Mouse (Mus musculus) erythroid progenitor cell, adult 5-6 weeks (primary cell): ENCODE data around the gene Foxa3. TPM values are rescaled to one million over a fixed set of nuclear protein-coding genes. Genes with fewer than 3 reads are reported as not detected.

Source experiments
- ATAC-seq: replicated peaks from 2 replicates; pipeline ENCODE4 v1.8.0; 2016; ENCODE audit warnings: moderate number of reproducible peaks, mild to moderate bottlenecking, moderate TSS enrichment, inconsistent platforms; ENCODE audit not compliant: poor library complexity, low FRiP score, severe bottlenecking
- total RNA-seq, 2 experiments: library from RNA; stranded (forward) in 1 of 2; stranded (reverse) in 1 of 2; fragments of 150-400 nt in 1 of 2; fragments of 186-747, 209-891 nt in 1 of 2; gene quantifications; 2 replicates each; pipeline versions ENCODE4 v1.2.3 to v1.2.4; 2015 to 2017; ENCODE audit warnings: low replicate concordance in 2 of 2

Gene Foxa3
- total RNA-seq, 2 experiments from 2014 or later, result not detected

DNA sequence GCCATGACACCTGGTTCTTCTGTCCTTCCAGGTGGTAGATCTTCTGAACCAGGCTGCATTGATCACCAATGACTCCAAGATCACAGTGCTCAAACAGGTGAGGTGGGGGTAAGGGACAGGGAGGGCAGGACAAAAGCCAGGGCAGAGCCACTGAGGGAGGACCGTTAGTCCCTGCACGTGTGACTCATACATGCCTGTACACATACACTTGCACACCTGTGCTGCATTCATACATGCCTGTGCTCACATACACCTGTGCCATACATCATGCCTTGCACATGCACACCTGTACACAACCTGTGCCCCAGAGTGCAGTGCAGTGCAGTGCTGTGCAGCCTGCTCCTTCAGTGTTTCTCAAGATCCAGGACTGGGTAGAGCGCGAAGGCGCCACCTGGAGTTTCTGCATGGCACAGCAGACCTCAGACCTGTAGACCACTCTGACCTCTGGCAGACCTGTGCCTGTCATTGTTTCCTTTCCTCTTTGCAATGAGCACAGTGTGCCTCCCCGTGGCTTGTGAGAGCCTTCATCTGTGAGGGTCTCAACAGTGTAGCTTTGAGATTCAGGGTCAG lies 5.8 kb upstream of the Foxa3 start:
- peak; percentile 74 for ATAC-seq

DNA sequence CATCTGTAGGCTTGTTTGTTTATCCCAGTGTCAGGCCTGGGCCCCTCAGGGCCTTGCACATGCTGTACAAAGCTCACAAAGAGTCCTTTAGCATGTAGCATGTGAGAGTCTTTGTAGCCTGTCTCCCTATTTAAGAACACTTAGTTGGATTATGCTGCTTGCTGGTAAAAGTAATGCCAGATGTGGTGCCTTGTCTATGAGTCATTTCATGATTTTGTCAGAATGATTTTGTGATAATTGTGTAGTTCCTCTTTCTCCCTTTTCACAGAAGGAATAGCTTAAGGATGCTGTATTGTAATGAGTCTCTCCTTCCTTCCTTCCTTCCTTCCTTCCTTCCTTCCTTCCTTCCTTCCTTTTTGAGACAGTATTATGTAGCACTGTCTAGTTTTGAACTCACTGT lies 4.7 kb upstream of the Foxa3 start:
- no peak for ATAC-seq

DNA sequence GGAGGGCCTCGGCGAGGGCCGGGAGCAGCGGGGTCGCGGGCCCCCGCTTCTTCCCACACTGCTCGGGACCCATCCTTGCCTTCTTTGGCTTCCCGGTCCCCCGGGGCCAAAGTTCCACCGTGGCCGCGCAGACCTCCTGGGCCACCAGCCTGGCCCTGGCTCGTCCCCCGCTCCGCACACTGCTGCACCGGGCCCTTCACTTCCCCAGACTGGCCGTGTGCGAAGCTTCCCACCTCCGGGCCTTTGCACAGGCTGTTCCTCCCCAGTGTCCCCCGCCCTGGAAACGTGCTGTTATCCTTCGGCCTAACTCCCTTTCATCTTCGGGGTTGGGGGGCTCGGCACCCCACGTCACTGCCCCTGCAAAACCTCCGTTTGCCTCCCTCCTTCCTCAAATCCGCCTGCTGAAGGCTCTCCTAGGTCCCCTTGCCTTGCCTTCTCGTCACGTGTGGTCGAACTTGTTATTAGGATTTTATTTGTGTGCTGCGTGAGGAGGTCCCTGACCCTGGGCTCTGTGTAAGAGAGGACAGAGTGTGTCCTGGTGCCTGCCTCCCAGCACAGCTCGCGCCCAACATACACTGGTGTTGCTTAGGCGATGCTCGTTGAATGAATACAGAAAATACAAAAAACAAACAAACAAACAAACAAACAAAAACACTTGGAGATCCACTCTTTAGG lies 1.4 kb upstream of the Foxa3 start:
- ATAC-seq, result peak; percentile 30; the same call in 1 of the 2 replicates

GRCm38 (mm10) chr7:19024096-19024506 lies 763 bp upstream of the Foxa3 start, which contains the start of gene Sympk:
TSS of gene Sympk (plus strand) at chr7:19024377.
- peak; percentile 94 for ATAC-seq

GRCm38 (mm10) chr7:19022189-19022958 lies 964 bp downstream of the Foxa3 start:
- ATAC-seq, result no peak

DNA sequence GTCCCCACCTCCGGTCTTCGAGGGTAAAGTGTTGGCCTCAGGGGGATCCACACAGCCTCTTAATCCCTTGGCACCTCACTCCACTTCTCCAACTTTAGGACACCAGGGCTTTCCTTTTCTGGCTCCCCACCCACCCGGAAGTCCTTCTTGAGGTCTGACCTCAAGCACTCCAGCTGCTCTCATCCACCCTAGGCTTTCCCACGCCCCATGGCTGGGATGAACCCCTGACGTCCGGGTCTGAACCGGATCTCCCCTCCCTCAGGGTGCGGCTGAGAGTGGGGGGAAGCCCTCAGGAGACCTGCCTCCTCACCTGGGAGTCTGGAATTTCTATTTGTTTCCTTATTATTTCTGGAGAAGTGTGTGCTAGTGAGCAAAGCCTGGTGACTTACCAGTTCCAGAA lies 2.3 kb downstream of the Foxa3 start:
- no peak for ATAC-seq

GRCm38 (mm10) chr7:19017909-19018308 lies 5.4 kb downstream of the Foxa3 start:
- ATAC-seq, result no peak

GRCm38 (mm10) chr7:19016042-19016441 lies 7.3 kb downstream of the Foxa3 start:
- ATAC-seq, result no peak

DNA sequence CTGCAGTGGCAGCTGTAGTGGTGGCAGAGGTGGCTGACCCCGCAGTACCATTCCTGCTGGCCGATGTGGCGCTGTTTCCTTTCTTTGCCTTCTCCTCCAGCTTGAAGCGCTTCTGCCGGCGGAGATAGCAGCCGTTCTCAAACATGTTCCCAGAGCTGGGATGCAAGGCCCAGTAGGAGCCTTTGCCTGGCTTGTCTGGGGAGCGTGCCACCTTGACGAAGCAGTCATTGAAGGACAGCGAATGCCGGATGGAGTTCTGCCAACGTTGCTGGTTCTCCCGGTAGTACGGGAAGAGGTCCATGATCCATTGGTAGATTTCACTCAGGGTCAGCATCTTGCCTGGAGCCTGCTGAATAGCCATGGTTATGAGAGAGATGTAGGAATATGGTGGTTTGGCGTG lies 8.9 kb downstream of the Foxa3 start:
- no peak for ATAC-seq

GRCm38 (mm10) chr7:19012882-19013281 lies 10.5 kb downstream of the Foxa3 start:
- ATAC-seq, result no peak

- ATAC-seq, result no peak
Observed at GRCm38 (mm10) chr7:19012025-19012621, 11.2 kb downstream of the Foxa3 start.

DNA sequence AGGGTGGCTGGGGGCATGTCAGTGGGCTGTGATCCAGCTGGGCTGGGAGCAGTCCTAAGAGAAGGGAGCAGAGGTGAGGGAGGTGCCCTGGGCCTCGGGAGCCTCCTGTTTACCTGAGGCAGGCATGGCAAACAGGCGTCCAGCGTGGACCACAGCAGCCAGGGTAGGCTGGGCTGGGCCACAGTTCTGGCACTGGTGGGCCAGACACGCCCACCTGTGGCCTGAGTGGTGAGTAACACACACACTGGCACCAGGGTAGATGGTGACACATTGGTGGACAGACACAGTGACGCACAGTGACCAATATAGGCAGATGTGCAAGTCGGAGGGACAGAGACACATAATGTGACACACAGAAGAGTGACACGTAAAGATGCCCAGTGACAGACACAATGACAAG lies 12.8 kb downstream of the Foxa3 start:
- no peak for ATAC-seq

- ATAC-seq, result no peak
Observed at GRCm38 (mm10) chr7:19007026-19007977, 16.0 kb downstream of the Foxa3 start.

DNA sequence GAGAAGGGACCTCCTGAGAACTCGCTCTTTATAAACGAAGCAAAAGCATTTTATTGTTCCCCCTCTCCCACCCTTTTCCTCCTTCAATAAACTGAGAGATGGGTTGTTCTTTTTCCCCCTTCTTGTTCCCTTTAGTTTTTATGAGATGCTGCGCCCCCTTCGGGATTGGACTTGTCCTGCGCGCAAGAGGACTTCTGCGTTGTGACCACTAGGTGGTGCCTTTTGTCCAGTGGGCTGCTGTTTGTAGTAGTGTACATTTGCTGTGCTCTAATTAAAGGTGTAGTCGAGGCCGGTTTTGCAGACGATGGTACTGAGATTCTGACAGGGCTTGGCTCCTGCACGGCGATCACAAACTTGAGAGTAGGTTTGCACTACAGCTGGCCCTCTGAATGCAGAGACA lies 16.9 kb downstream of the Foxa3 start:
- peak; percentile 53 for ATAC-seq

- ATAC-seq, result no peak
Observed at GRCm38 (mm10) chr7:19005417-19006121, 17.8 kb downstream of the Foxa3 start.

DNA sequence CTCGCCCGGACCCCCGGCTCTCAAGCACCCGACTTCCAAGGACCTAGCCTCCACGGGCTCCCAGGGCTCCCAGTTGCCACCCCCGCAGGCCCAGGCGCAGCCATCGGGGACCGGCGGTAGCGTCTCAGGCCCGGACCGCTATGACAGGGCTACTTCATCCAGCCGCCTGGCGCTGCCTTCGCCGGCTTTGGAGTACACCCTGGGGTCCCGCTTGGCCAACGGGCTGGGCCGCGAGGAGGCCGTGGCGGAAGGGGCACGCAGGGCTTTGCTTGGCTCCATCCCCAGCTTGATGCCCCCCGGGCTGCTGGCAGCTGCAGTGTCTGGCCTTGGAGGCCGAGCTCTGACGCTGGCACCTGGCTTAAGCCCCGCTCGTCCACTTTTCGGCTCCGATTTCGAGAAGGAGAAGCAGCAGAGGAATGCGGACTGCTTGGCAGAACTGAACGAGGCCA lies 18.7 kb downstream of the Foxa3 start:
- no peak for ATAC-seq

DNA sequence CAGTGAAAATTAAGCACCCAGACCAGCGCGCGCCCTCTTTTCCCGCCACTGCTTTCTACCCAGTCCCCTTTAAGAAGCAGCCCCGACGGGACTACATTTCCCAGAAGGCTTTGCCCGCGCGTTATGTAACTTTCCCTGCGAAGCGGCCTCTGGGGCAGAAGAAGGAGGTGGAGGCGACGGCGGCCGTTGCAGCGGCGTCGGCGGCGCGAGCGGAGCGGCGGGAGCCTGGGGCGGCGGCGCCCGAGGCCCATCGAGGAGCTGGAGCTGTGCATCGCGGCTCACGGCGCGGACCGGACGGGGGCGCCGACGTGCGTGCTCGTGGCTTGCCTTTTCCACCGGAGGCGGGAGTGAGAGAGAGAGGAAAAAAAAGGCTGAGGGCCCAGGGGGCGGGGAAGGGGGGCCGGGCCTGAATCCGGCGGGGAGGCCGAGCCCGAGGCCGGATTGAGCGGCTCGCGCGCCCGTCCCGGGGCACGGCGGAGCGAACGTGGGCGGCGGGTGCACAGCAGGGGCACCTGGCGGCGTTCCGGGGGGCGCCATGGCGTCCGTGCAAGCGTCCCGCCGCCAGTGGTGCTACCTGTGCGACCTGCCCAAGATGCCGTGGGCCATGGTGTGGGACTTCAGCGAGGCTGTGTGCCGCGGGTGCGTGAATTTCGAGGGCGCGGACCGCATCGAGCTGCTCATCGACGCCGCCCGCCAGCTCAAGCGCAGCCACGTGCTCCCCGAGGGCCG lies 19.3 kb downstream of the Foxa3 start, which contains the start of gene Irf2bp1:
Gene Irf2bp1, plus strand, starts transcription at position 143 of the 729 bp plus-strand sequence.
- ATAC-seq, result peak; percentile 74
